Mouse (Mus musculus) liver, adult (tissue): Measurements from ENCODE around the gene Lrrc57.

Source experiments
- GATA4 ChIP-seq: IDR thresholded peaks from 2 replicates; pipeline ENCODE4 v1.6.1; 2014; ENCODE audit warnings: mild to moderate bottlenecking, low read length; ENCODE audit not compliant: insufficient replicate concordance

Lrrc57 gene

DNA sequence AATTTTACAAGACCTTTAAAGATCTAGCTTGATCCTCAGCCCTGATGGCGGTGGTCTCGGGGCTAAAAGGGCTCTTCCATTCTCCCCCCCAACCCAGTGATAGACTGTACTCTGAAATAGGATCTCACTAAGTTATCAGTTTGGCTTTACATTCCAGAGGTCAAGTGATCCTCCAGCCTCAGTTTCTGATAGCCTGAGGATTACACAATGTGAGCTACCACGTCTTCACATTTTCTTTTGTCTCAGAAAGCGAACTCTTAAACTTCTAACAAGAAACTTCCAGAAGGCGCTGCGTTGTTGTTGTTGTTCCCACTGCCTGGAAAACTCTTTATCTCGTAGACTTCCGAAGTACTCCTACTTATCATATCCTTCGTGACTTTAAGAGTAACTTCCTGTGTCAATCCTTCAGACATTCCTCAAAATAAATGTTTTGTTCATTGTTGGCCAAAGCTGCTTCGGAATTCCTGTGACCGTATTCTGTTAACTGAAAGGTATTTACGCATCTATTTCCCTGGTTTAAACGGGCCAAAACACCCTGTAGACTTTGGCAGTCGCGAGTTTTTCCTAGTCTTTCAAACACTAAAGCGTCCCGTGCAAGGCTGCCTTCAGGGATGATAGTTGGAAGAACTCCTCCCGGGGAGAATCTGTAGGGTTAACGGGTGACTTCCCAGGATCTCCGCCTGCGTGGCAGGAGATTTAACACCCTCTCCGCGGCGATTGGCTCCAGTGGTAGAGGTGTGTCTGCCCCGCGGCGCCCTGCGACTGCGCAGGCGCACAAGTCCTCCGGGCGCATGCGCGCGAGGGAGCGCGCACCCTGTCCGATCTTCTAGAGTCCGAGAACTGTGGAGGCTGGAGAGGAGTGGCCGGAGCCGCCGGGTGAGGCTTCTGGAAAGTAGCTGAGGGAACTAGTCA is 42.2 kb downstream of the Lrrc57 start, which contains the start of gene Snap23:
Gene Snap23, plus strand, starts transcription at position 786 of the 912 bp plus-strand sequence.
- peak; percentile 57; the same call in 1 of the 2 replicates for TF ChIP-seq GATA4

DNA sequence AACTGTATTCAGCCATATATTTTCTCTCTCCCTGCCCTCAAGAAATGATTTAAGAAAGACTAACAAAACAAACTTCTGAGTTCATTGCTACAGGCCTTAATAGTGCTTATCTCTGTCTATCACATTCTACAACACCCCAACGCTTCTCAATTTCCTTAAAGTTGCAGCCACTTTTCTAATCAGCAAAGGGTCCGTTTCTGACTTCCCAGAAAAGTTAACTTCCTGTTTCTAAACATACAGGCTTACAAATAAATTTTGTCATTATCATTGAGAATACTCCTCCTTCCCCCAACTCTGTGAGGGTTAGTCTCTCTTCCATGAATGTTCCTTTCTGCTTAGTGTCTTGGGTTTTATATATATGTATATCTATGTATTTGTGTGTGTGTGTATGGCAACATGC is 44.0 kb downstream of the Lrrc57 start:
- no peak for TF ChIP-seq GATA4

DNA sequence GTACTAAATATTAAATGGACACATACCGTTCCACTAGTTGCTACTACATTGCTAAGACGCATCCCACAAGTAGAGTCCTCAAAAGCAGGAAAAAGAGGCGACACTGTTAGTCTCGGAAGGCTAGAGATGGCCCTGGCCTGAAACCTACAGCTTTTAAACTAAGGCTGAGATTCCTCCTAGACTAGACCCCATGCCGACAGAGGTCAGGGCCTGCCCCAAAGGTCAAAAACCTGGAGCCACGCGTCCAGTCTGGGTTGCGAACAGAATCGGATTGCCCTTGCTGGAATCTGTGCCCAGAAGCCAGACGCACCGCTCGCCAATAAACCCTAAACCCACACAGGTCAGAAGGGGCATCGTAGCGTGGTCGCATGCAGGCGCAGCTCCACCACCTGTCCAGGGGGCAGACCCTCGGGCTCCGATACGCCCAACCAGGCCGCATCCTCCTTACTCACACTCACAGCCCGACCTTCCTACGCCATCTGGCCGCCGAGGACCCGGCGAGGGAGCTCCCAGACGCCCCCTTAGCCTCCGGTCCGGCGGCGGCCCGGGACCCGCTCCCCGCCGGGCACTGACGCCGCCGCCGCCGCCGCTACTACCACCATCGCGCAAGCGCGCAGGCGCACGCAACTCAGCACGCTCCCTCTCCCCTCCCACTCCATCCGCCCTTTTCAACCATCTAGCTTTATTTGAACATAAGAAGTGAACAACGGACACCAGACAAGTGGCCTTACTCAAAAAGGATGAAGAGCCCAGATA is 45.9 kb downstream of the Lrrc57 start, which contains the start of gene Zfp106:
Gene Zfp106, minus strand, starts transcription at position 609 of the 756 bp plus-strand sequence.
- no peak; the same call in 1 of the 2 replicates for TF ChIP-seq GATA4

DNA sequence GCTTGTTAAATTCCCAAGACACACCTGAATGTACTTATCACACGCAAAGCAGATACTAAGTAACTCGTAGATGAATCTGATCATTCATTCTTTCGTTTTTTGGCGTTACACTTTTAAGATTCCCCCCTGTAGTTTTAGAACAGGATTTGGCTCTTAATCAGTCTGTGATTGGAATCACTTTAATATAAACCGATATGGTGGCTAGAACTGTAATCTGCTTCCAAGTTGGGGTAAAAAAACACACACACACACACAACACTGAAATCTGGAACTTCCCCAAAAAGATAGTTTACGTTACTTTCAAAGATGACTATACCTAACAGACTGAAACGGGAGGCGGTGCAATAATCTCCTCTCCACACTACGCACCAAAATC is 46.5 kb downstream of the Lrrc57 start:
- TF ChIP-seq GATA4: no peak

DNA sequence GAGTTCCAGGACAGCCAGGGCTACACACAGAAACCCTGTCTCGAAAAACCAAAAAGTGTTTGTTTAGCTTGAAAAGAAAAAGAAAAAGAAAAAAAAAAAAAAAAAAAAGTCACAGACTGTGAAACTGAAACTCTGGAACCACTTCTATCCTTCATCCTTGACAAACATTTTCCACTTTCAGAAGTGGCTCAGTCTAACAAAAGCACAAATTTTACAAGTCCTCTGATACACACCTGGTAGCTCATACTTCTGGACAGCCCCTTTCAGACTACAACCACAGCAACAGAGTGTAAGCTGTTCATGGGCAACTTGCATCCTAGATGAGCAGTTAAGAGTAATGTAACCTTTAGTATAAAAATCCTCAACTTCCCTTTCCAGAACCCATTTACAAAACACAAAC is 47.8 kb downstream of the Lrrc57 start:
- TF ChIP-seq GATA4: no peak

DNA sequence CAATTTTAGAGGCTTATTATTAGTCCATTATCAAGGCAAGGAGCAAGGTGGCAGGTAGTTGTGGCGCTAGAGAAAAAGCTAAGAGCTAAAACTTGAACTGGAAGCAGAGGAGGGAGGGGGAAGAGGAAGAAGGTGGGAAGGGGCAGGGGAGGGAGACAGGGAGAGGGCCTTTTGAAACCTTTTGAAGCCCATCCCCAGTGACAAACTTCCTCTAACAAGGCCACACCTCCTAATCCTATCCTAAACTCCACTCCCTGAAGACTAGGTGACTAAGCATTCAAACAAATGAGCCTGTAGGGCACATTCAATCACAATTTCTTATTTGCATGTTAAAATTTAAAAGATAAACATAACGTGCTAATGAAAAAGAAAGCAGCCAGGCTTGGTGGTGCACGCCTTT is 50.5 kb downstream of the Lrrc57 start:
- TF ChIP-seq GATA4: no peak

DNA sequence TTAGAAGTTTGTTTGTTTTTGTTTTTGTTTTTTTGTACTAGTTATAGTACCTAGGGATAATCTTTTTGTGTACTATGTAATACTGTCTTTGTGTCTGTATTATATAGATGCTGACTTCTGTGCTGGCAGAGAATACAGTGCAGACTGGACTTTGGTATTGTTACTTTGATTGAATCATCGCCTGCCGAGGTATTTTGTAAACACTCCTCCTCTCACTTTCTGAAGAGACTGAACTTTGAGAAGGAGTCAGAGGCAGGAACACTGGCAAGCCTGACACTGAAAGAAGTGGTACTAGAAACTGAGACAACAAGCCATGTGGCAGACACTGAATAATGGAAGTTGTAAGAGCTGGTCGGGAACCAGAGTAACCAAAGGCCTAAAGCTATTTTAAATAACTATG is 52.5 kb downstream of the Lrrc57 start:
- no peak for TF ChIP-seq GATA4
